Mouse (Mus musculus): Measurements from ENCODE around the gene Vsig10l.
A peak's percentile ranks its signal among the peaks of the same experiment; 100 is the strongest.

Vsig10l gene

GRCm38 (mm10) chr7:43463976-43464375, 1.0 kb downstream of the Vsig10l start:
- DNase-seq = no peak

DNA sequence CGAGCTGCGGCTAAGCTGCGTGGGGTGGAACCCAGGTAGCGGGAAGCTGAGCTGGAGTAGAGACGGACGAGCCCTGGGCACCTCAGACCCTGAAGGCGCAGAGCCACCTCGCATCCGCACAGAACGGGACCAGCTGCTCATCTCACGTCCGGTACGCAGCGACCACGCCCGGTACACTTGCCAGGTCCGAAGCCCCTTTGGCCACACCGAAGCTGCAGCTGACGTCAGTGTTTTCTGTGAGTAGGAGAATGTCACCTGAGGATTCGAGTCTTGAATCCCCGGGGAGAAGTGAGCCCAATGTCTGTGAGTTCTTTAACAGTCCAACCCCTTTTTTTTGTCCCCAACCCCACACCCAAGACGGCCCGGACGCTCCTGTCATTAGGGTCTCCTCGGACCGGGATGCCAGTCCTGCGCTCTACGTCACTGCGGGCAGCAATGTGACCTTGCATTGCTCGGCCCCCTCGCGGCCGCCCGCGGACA, 2.0 kb downstream of the Vsig10l start:
- no peak for DNase-seq

DNA sequence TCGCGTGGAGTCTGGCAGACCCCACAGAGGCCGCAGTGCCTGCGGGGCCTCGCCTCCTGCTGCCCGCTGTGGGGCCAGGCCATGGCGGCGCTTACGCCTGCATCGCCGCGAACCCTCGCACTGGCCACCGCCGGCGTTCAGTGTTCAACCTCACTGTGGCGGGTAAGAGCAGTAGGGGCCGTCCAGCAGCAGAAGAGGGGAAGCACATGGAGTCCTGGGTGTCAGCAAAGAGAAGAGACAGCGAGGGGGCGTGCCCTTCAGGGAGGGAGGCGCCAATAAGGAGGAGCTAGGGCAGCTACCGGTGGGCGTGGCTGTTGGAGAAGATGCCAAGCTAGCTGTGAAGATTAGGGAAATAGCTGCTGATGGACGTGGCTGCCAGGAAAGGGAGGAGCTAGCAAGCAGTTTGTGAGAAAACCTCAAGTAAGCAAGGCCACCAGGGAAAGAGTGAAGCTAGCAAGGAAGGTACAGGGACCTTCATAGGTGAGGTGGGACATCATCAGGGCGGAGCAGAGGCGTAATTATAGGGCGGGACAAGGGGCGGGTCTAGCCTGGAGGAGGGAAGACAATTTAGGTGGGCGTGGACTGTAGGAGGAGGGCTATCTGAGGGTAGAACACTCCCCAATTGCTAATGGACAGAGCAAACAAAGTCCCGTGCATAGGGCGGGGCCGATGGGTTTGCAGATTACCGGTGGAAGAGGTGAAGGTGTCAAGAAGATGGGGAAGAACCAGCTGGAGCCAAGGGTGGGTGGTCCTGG, 2.6 kb downstream of the Vsig10l start:
- peak; percentile 75 for DNase-seq

- DNase-seq = peak; percentile 78
Observed at GRCm38 (mm10) chr7:43466099-43466694, 3.2 kb downstream of the Vsig10l start.

DNA sequence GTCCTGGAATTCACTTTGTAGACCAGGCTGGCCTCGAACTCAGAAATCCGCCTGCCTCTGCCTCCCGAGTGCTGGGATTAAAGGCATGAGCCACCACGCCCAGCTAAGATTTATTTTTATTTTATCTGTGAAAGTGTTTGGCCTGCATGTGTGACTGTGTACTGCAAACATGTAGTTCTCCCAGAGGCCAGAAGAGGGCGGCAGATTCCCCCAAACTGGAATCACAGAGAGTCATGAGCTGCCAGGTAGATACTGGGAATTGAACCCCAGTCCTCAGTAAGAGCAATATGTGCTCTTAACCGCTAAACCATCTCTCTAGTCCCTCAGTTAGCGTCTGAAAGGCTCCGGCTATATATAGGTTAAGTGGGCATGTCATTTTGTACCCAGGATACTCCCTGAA, 7.4 kb downstream of the Vsig10l start:
- DNase-seq = no peak

DNA sequence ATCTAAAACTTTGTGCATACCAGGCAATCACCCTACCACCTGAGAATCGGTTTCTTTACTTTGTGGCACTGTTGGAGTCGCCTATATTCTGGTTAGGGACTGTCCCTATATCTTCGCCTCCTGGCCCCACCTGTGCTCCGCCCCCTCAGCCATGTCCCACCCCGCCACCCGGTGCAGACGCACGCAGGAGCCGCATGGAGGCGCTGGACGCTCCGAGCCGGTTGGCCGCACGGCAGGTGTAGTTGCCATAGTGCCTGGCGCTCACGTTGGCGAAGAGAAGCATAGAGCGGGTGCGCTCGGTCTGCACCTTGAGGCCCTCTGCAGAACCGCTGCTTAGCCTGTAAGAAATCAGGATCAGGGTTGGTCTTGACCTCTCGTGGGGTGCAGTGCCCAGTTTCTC, 12.8 kb downstream of the Vsig10l start:
- no peak for DNase-seq

- DNase-seq = no peak
Observed at GRCm38 (mm10) chr7:43476376-43476775, 13.4 kb downstream of the Vsig10l start.

DNA sequence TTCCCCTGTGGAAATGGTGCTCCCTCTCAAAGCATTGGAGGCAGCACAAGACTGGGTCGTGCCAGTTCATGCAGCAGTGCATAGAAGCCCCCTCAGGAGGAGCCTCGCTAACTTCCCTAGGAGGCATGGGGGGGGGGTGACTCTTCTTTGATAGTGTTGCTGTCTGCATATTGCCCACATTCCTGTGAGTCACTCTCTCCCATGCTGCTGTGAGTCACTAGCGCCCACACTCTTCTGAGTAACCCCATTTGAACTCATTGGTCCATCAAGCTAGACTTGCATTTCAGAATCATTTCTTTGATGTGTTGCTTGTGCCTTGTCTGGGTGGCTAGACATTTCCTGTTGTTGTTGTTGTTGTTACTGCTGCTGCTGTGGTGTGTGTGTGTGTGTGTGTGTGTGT, 18.2 kb downstream of the Vsig10l start:
- DNase-seq = peak; percentile 87

- no peak for DNase-seq
Observed at GRCm38 (mm10) chr7:43482090-43482716, 19.3 kb downstream of the Vsig10l start.

DNA sequence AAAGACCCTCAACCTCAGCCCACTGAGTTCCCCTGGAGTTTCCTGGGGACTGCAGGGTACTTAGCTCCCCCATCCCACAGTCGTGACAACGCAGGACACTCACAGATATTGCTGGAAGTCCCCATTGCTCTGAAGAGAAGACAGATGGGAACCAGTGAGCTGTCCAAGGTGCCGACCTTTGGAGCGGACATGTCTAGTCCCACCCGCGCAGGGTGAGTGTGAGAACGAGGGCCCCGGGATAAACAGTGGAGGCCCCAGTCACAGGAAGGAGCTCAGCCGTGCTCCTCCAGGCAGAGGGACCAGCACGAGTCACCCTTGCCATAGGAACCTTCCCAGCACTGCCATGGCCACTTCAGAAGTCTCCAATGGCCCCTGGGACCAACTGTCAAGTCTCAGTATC, 20.3 kb downstream of the Vsig10l start:
- no peak for DNase-seq

GRCm38 (mm10) chr7:43488646-43489045, 25.7 kb downstream of the Vsig10l start:
- DNase-seq = peak; percentile 70

- no peak for DNase-seq
Observed at GRCm38 (mm10) chr7:43489631-43490125, 26.7 kb downstream of the Vsig10l start, which contains the start of gene Iglon5. Gene Iglon5 (minus strand): TSS chr7:43490075.

- DNase-seq = peak; percentile 81
Observed at GRCm38 (mm10) chr7:43490182-43490584, 27.2 kb downstream of the Vsig10l start.

DNA sequence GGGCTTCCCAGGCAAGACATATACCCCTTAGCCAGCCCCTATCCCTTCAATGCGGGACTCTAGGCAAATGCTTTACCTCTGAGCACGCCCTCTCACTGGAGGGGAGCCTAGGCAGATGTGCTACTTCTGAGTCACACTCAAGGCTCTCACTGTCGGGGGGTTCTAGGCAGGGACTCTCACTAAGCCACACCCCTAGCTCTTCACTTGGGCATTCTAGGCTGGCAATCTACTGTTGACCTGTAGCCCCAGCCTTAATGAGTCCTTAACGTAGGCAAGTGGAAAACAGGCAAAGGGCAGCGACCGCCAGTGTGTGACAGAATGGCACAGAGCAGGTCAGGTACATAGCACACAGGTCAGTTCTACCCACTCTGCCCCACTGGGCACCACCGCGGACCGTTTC, 27.9 kb downstream of the Vsig10l start:
- no peak for DNase-seq

- peak; percentile 77 for DNase-seq
Observed at GRCm38 (mm10) chr7:43495343-43496021, 32.5 kb downstream of the Vsig10l start.

DNA sequence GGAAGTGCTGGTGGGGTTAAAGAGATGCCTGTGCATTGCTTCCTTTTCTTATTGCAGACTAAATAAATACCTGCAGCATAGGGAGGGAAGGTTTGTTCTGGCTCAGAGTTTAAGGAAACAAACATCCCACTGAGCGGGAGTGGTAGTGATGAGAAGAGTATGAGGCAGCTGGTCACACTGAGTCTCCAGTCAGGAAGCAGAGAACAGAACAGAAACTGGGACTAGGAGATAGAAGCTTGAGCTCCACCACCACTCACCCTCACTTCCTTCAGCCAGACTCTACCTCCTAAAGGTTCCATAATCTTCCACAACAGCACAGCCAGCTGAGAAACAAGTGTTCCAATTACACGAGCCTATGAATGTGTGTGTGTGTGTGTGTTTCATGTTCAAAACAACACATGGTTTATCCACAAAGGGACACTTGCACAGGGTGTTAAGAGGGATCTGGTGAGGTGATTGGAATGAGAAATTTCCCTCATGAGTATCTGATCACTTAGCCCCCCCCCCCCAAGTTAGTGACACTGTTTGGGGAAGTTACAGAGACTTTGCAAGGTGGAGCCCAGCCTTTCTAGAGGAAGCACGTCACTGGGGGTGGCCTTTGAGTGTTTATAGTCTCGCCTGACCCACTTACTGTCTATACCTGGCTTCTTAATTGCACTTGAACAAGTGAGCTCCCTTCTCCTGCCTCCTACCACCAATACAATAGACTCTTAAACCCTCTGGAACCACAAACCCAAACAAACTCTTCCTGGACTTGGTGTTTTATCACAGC, 48.9 kb downstream of the Vsig10l start:
- no peak for DNase-seq

DNA sequence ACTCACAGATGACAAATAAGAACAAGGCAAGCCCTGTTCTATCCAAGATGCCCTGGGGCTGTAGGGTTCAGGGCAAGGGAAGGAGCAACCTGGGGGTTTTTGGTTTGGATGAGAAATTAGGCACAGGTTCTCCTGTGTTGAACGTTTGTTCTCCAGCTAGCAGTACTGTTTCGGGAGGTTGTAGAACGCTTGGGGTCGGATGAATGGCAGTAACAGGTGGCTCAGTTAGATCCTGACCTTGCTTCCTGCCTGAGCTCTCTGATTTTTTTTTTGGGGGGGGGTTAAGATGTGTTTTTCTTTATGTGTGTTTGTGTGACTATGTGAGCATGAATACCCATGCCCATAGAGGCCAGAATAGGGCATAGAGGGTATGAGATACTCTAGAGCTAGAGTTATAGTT, 49.6 kb downstream of the Vsig10l start:
- DNase-seq = no peak

DNA sequence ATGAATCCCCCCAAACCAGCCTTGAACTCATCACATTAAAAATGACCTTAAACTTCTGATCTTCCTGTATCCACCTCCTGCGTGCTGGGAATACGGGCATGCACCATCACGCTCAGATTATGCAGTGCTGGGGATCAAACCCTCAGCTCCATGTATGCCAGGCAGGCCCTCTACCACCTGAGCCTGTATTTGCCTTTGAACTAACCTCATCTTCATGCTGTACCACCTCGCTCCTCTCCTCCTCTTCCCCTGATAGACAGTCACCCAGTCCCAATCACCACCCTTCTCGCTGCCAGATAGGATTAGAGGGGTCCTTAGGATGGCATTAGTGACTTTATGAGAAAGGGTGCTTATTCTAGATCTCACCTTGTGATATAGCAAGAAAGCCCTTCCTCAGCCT, 52.1 kb downstream of the Vsig10l start:
- DNase-seq = no peak

DNA sequence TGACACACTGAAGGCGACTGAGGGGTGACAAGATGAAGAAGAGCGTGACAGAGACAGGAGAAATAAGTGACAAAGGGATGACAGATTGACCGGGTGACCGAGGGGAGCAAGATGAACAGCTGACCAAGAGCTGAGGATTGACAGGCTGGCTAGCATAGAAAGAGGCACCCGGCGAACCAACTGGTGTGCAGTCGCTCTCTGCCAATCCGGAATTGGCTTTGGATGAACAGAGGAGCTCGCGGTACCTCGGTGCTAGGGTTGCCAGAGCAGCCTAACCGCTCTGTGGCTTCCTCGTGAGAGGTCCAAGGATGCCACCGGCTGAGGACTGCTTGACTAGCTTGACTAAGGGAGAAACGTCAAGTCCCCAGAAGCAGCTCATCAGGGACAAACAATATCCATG, 55.4 kb downstream of the Vsig10l start:
- no peak for DNase-seq
